Mouse (Mus musculus): ENCODE measurements around the gene Pxk. TPM values are rescaled to one million over a fixed set of nuclear protein-coding genes. Genes with fewer than 3 reads are reported as not detected.

Pxk gene
- polyA plus RNA-seq, 1 experiment from 2014 or later, result 66.0 TPM

- Histone ChIP-seq H3K4me1 (replicated peaks; ENCODE audit: control insufficient read depth, insufficient read depth, low read length) (0 out of 2 replicates have a peak, but pooled peaks cover 5% of the 10 kb centered on the region), H3K9me3 (ENCODE audit: control insufficient read depth, low read length) (no peaks in the 10 kb centered on the region), H3K4me2 (replicated peaks) (no peak overlapping the region), H3K27ac (no peak overlapping the region), H3K36me3 (replicated peaks; ENCODE audit: control insufficient read depth, insufficient read depth) (no peaks in the 10 kb centered on the region), H3K27me3 (ENCODE audit: control insufficient read depth, insufficient read depth, low read length) (no peaks in the 10 kb centered on the region), H3K4me3 (replicated peaks; ENCODE audit: low read length) (no peak overlapping the region), H3K9ac (no peak overlapping the region)
- ATAC-seq (ENCODE audit: low FRiP score) (no peak), DNase-seq (ENCODE audit: low spot score) (no peak)
- WGBS, result 83% methylated on average over 8 of the region's 8 CpGs
Observed at GRCm38 (mm10) chr14:8063835-8064785, 33.9 kb upstream of the Pxk start.

DNA sequence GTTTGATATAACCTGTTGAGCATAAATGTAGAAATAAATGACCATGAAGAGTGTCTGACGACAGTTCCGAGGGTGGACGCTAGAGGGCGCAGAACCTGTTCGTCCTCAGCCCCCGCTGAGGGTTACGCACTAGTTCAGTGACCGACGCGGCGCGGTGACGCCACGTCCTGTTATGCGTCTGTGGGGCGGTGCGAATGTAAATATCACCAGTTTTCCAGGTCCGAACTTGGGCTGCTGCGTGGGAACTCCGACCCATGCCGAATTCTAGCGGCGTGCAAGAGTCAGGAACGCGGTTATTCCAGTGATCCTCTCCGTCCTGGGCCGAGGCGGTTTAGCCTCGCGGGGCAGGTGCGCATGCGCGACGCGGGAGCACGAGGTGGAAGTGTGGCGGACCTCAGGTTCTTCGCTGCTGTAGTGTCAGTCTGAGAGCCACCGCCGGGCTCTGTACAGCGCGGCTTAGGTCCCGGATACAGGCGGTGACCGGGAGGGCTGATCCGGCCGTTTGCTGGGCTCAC, 17.8 kb upstream of the Pxk start, which contains the start of gene Rpp14:
Gene Rpp14 (plus strand): TSS at position 203 of the 515 bp plus-strand sequence.
- DNase-seq (ENCODE audit: low spot score) (peak; percentile 99), ATAC-seq (ENCODE audit: low FRiP score) (peak; percentile 97)
- H3K4me1 ChIP-seq (replicated peaks; ENCODE audit: control insufficient read depth, insufficient read depth, low read length), result peaks cover 14% of the 10 kb centered on the region
- H3K4me3 ChIP-seq (replicated peaks; ENCODE audit: low read length), result peak within 1 kb of the TSS; percentile 74
- peak within 1 kb of the TSS; percentile 76 for H3K9ac ChIP-seq
- WGBS, result under 1% methylated on average over 47 of the region's 47 CpGs
- H3K27ac ChIP-seq, result peak within 1 kb of the TSS; percentile 89
- H3K27me3 ChIP-seq (ENCODE audit: control insufficient read depth, insufficient read depth, low read length), result no peaks in the 10 kb centered on the region
- no peaks in the 10 kb centered on the region for H3K9me3 ChIP-seq (ENCODE audit: control insufficient read depth, low read length)
- H3K4me2 ChIP-seq (replicated peaks), result peak within 1 kb of the TSS; percentile 94
- peaks cover 17% of the 10 kb centered on the region for H3K36me3 ChIP-seq (replicated peaks; ENCODE audit: control insufficient read depth, insufficient read depth)

- H3K36me3 ChIP-seq (replicated peaks; ENCODE audit: control insufficient read depth, insufficient read depth), result peaks cover 22% of the 10 kb centered on the region
- WGBS, result 3% methylated on average over 11 of the region's 11 CpGs
- DNase-seq (ENCODE audit: low spot score), result no peak
- no peaks in the 10 kb centered on the region for H3K27me3 ChIP-seq (ENCODE audit: control insufficient read depth, insufficient read depth, low read length)
- ATAC-seq (ENCODE audit: low FRiP score), result peak; percentile 51
- peak overlapping the region; percentile 89 for H3K27ac ChIP-seq
- peak overlapping the region; percentile 94 for H3K4me2 ChIP-seq (replicated peaks)
- peak overlapping the region; percentile 76 for H3K9ac ChIP-seq
- no peaks in the 10 kb centered on the region for H3K9me3 ChIP-seq (ENCODE audit: control insufficient read depth, low read length)
- H3K4me1 ChIP-seq (replicated peaks; ENCODE audit: control insufficient read depth, insufficient read depth, low read length), result peaks cover 14% of the 10 kb centered on the region
- peak overlapping the region; percentile 74 for H3K4me3 ChIP-seq (replicated peaks; ENCODE audit: low read length)
Observed at GRCm38 (mm10) chr14:8080718-8081117, 17.3 kb upstream of the Pxk start.

- Histone ChIP-seq H3K36me3 (replicated peaks; ENCODE audit: control insufficient read depth, insufficient read depth) (peaks cover 44% of the 10 kb centered on the region), H3K27ac (no peak overlapping the region), H3K9ac (no peak overlapping the region), H3K4me2 (replicated peaks) (no peak overlapping the region), H3K9me3 (ENCODE audit: control insufficient read depth, low read length) (no peaks in the 10 kb centered on the region), H3K27me3 (ENCODE audit: control insufficient read depth, insufficient read depth, low read length) (no peaks in the 10 kb centered on the region), H3K4me1 (replicated peaks; ENCODE audit: control insufficient read depth, insufficient read depth, low read length) (peaks cover 14% of the 10 kb centered on the region), H3K4me3 (replicated peaks; ENCODE audit: low read length) (no peak overlapping the region)
- ATAC-seq (ENCODE audit: low FRiP score) (no peak), DNase-seq (ENCODE audit: low spot score) (no peak)
- WGBS, result 94% methylated on average over 1 of the region's 1 CpGs
Observed at GRCm38 (mm10) chr14:8082949-8083348, 15.1 kb upstream of the Pxk start.

GRCm38 (mm10) chr14:8089016-8089415, 9.0 kb upstream of the Pxk start:
- no peak overlapping the region for H3K4me2 ChIP-seq (replicated peaks)
- H3K36me3 ChIP-seq (replicated peaks; ENCODE audit: control insufficient read depth, insufficient read depth), result peaks cover 76% of the 10 kb centered on the region
- WGBS, result 90% methylated on average over 2 of the region's 2 CpGs
- H3K4me1 ChIP-seq (replicated peaks; ENCODE audit: control insufficient read depth, insufficient read depth, low read length), result no peaks in the 10 kb centered on the region
- H3K9ac ChIP-seq, result no peak overlapping the region
- no peak overlapping the region for H3K27ac ChIP-seq
- H3K27me3 ChIP-seq (ENCODE audit: control insufficient read depth, insufficient read depth, low read length), result no peaks in the 10 kb centered on the region
- DNase-seq (ENCODE audit: low spot score) (no peak), ATAC-seq (ENCODE audit: low FRiP score) (no peak)
- H3K9me3 ChIP-seq (ENCODE audit: control insufficient read depth, low read length), result no peaks in the 10 kb centered on the region
- no peak overlapping the region for H3K4me3 ChIP-seq (replicated peaks; ENCODE audit: low read length)

- Histone ChIP-seq H3K4me3 (replicated peaks; ENCODE audit: low read length) (no peak overlapping the region), H3K27me3 (ENCODE audit: control insufficient read depth, insufficient read depth, low read length) (no peaks in the 10 kb centered on the region), H3K4me1 (replicated peaks; ENCODE audit: control insufficient read depth, insufficient read depth, low read length) (peaks cover 2% of the 10 kb centered on the region; the same call in 1 of the 2 replicates), H3K27ac (no peak overlapping the region), H3K36me3 (replicated peaks; ENCODE audit: control insufficient read depth, insufficient read depth) (peaks cover 41% of the 10 kb centered on the region), H3K4me2 (replicated peaks) (no peak overlapping the region), H3K9me3 (ENCODE audit: control insufficient read depth, low read length) (no peaks in the 10 kb centered on the region), H3K9ac (no peak overlapping the region)
- WGBS, result 87% methylated on average over 2 of the region's 2 CpGs
- ATAC-seq (ENCODE audit: low FRiP score) (peak; percentile 55; the same call in 1 of the 2 replicates), DNase-seq (ENCODE audit: low spot score) (peak; percentile 85)
Observed at GRCm38 (mm10) chr14:8092573-8092972, 5.4 kb upstream of the Pxk start.

- WGBS, result 40% methylated on average over 5 of the region's 5 CpGs
- no peaks in the 10 kb centered on the region for H3K27me3 ChIP-seq (ENCODE audit: control insufficient read depth, insufficient read depth, low read length)
- H3K4me1 ChIP-seq (replicated peaks; ENCODE audit: control insufficient read depth, insufficient read depth, low read length), result peaks cover 5% of the 10 kb centered on the region; the same call in 1 of the 2 replicates
- peaks cover 35% of the 10 kb centered on the region for H3K36me3 ChIP-seq (replicated peaks; ENCODE audit: control insufficient read depth, insufficient read depth)
- H3K9me3 ChIP-seq (ENCODE audit: control insufficient read depth, low read length), result no peaks in the 10 kb centered on the region
- no peak overlapping the region for H3K4me2 ChIP-seq (replicated peaks)
- no peak for DNase-seq (ENCODE audit: low spot score)
- no peak overlapping the region for H3K27ac ChIP-seq
- H3K4me3 ChIP-seq (replicated peaks; ENCODE audit: low read length), result no peak overlapping the region
- no peak overlapping the region for H3K9ac ChIP-seq
- ATAC-seq (ENCODE audit: low FRiP score), result no peak
Observed at GRCm38 (mm10) chr14:8093427-8093826, 4.6 kb upstream of the Pxk start.

DNA sequence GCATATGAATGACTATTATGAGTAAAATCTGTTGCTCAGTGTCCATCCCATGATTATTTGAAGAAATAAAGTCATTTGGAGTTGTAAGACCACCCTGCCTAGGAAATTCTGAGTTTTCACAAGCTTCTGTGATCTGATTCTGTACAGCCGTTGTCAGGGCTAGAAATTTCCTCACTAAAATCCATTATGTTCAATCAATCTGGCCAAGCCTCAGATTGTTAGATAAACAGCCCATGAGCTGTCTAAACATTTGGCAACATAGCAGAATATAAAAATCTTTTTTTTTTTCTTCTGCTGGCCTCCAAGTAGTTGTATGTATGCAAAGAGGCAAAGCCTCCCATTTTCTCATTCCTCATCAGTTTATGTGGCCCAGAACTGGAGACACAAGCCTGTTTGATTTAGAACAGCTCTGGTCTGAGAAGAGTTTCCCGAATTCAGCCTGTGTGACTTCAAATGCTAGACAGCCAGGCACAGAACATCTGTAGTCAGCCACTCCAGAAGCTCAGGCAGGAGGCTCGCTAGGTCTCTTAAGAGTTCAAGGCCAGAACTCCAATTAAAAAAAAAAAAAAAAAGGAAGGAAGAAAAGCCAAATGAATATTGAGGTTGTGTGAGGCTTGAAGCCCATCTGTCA, 3.0 kb upstream of the Pxk start:
- H3K27ac ChIP-seq, result no peak overlapping the region
- peaks cover 17% of the 10 kb centered on the region for H3K4me1 ChIP-seq (replicated peaks; ENCODE audit: control insufficient read depth, insufficient read depth, low read length)
- H3K27me3 ChIP-seq (ENCODE audit: control insufficient read depth, insufficient read depth, low read length), result no peaks in the 10 kb centered on the region
- H3K9me3 ChIP-seq (ENCODE audit: control insufficient read depth, low read length), result no peaks in the 10 kb centered on the region
- no peak for DNase-seq (ENCODE audit: low spot score)
- H3K4me2 ChIP-seq (replicated peaks), result no peak overlapping the region
- no peak overlapping the region for H3K9ac ChIP-seq
- H3K36me3 ChIP-seq (replicated peaks; ENCODE audit: control insufficient read depth, insufficient read depth), result peaks cover 19% of the 10 kb centered on the region
- H3K4me3 ChIP-seq (replicated peaks; ENCODE audit: low read length), result no peak overlapping the region
- WGBS, result 82% methylated on average over 3 of the region's 3 CpGs
- ATAC-seq (ENCODE audit: low FRiP score), result no peak

GRCm38 (mm10) chr14:8095562-8095950, 2.5 kb upstream of the Pxk start:
- H3K9ac ChIP-seq, result no peak overlapping the region
- H3K4me1 ChIP-seq (replicated peaks; ENCODE audit: control insufficient read depth, insufficient read depth, low read length), result peaks cover 19% of the 10 kb centered on the region
- DNase-seq (ENCODE audit: low spot score), result no peak
- H3K4me3 ChIP-seq (replicated peaks; ENCODE audit: low read length), result no peak overlapping the region
- no peak overlapping the region for H3K27ac ChIP-seq
- WGBS, result 75% methylated on average over 7 of the region's 7 CpGs
- no peaks in the 10 kb centered on the region for H3K27me3 ChIP-seq (ENCODE audit: control insufficient read depth, insufficient read depth, low read length)
- no peaks in the 10 kb centered on the region for H3K9me3 ChIP-seq (ENCODE audit: control insufficient read depth, low read length)
- no peak overlapping the region for H3K4me2 ChIP-seq (replicated peaks)
- H3K36me3 ChIP-seq (replicated peaks; ENCODE audit: control insufficient read depth, insufficient read depth), result peaks cover 14% of the 10 kb centered on the region; the same call in 1 of the 2 replicates
- ATAC-seq (ENCODE audit: low FRiP score), result no peak
